Mouse (Mus musculus): ENCODE results near the gene Serac1. TPM values are rescaled to one million over a fixed set of nuclear protein-coding genes. Genes with fewer than 3 reads are reported as not detected.

The Serac1 gene
- polyA plus RNA-seq, 1 experiment from 2014 or later, result 7.9 TPM

DNA sequence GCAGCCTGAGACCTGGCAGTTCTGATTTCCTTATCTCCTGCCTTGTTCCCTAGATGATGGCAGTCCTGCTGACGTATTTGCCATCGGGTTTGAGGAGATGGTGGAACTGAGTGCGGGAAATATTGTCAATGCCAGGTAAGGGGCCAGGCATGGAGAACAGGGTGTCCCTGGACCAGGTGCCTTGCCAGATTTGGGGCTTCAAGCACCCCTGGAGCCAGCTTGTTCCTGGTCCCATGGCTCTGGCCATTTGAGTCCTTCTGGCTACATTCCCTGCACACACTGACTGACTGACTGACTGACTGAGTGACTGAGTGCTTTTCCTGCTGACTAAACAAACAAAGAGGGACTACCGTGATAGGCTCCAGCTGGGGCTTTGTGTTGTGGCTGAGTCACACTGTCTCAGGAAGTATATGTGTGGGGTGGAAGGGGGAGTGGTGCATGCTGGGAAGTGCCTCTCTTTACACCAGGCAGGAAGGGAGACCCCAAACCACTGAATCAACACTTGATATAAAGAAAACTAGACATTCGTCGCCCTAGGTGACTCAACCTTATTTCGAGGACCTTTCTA, 63.2 kb downstream of the Serac1 start:
- H3K4me1 ChIP-seq (ENCODE audit: control insufficient read depth, insufficient read depth, low read length), result no peaks in the 10 kb centered on the region
- H3K27me3 ChIP-seq (ENCODE audit: control insufficient read depth, insufficient read depth, low read length), result no peaks in the 10 kb centered on the region
- no peak overlapping the region for H3K27ac ChIP-seq (ENCODE audit: low read depth, low read length)
- DNase-seq (ENCODE audit: low spot score, missing footprints) (no peak), ATAC-seq (ENCODE audit: low FRiP score) (no peak)
- no peaks in the 10 kb centered on the region for H3K9me3 ChIP-seq (ENCODE audit: control insufficient read depth, low read length)
- 77% methylated on average over 7 of the region's 7 CpGs for WGBS
- H3K36me3 ChIP-seq (ENCODE audit: control insufficient read depth, insufficient read depth, low read length), result no peaks in the 10 kb centered on the region
- no peak overlapping the region for H3K4me2 ChIP-seq
- no peak overlapping the region for H3K4me3 ChIP-seq (ENCODE audit: low read depth, low read length)
- H3K9ac ChIP-seq (ENCODE audit: low read length), result no peak overlapping the region

DNA sequence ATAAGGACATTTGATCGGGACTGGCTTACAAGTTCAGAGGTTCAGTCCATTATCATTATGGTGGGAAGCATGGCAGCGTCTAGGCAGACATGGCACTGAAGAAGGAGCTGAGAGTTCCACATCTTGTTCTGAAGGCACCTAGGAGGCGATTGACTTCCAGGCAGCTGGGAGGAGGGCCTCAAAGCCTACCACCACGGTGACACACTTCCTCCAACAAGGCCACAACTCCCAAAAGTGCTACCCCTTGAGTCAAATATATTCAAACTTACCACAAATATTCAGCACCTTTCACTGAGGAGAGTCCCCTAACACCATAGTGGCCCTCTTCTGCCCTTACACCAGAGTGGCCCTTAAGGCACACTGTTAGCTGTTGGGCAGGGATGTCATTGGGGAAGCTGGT, 64.6 kb downstream of the Serac1 start:
- H3K36me3 ChIP-seq (ENCODE audit: control insufficient read depth, insufficient read depth, low read length), result no peaks in the 10 kb centered on the region
- H3K4me1 ChIP-seq (ENCODE audit: control insufficient read depth, insufficient read depth, low read length), result no peaks in the 10 kb centered on the region
- H3K4me2 ChIP-seq, result no peak overlapping the region
- 85% methylated on average over 4 of the region's 4 CpGs for WGBS
- no peak overlapping the region for H3K4me3 ChIP-seq (ENCODE audit: low read depth, low read length)
- H3K27ac ChIP-seq (ENCODE audit: low read depth, low read length), result no peak overlapping the region
- DNase-seq (ENCODE audit: low spot score, missing footprints) (no peak), ATAC-seq (ENCODE audit: low FRiP score) (no peak)
- H3K9me3 ChIP-seq (ENCODE audit: control insufficient read depth, low read length), result no peaks in the 10 kb centered on the region
- H3K27me3 ChIP-seq (ENCODE audit: control insufficient read depth, insufficient read depth, low read length), result no peaks in the 10 kb centered on the region
- H3K9ac ChIP-seq (ENCODE audit: low read length), result no peak overlapping the region

DNA sequence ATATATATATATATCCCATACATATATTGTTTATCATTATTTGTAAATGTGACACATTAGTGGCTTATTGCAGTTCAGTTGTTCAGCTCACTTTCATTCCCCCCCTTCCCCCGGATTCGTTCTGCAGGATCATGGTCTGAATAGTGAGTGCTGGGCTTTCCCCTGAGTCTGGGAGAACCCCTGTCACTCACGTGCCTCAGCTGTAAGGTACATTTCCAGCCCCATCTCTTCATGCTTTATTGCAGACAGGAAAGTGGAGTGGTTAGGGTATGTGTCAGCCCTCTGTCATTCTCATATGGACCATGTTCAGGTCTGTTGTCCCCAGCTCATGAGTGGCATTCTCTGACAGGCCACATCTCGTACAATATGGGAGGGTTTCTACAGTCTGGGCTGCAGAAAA, 66.5 kb downstream of the Serac1 start:
- Histone ChIP-seq H3K36me3 (ENCODE audit: control insufficient read depth, insufficient read depth, low read length) (no peaks in the 10 kb centered on the region), H3K9ac (ENCODE audit: low read length) (no peak overlapping the region), H3K27ac (ENCODE audit: low read depth, low read length) (no peak overlapping the region), H3K27me3 (ENCODE audit: control insufficient read depth, insufficient read depth, low read length) (no peaks in the 10 kb centered on the region), H3K4me2 (no peak overlapping the region), H3K4me3 (ENCODE audit: low read depth, low read length) (no peak overlapping the region), H3K4me1 (ENCODE audit: control insufficient read depth, insufficient read depth, low read length) (no peaks in the 10 kb centered on the region), H3K9me3 (ENCODE audit: control insufficient read depth, low read length) (no peaks in the 10 kb centered on the region)
- ATAC-seq (ENCODE audit: low FRiP score) (no peak), DNase-seq (ENCODE audit: low spot score, missing footprints) (no peak)
- 74% methylated on average over 4 of the region's 4 CpGs for WGBS

DNA sequence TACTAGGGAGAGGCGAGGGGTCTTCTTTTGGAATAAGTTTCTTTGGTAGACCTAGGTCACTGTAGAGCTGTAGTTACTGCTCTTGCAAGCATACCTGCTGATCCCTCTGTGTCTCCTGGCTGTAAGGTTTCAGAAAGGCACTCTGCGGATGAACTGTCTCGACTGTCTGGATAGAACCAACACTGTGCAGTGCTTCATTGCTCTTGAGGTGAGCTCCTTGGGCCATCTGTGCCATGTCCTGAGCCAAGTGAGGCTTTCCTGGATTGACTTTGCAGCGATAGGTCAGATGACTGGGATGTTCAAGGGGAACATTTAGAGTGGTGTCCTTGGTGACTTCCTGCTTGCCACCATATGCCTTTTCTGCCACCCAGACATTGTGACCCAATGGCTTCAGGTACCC, 69.9 kb downstream of the Serac1 start:
- Histone ChIP-seq H3K9me3 (ENCODE audit: control insufficient read depth, low read length) (no peaks in the 10 kb centered on the region), H3K4me3 (ENCODE audit: low read depth, low read length) (no peak overlapping the region), H3K36me3 (ENCODE audit: control insufficient read depth, insufficient read depth, low read length) (no peaks in the 10 kb centered on the region), H3K27me3 (ENCODE audit: control insufficient read depth, insufficient read depth, low read length) (no peaks in the 10 kb centered on the region), H3K4me2 (no peak overlapping the region), H3K9ac (ENCODE audit: low read length) (no peak overlapping the region), H3K4me1 (ENCODE audit: control insufficient read depth, insufficient read depth, low read length) (no peaks in the 10 kb centered on the region; the same call in 1 of the 2 replicates), H3K27ac (ENCODE audit: low read depth, low read length) (no peak overlapping the region)
- DNase-seq (ENCODE audit: low spot score, missing footprints) (no peak), ATAC-seq (ENCODE audit: low FRiP score) (no peak)
- WGBS, result 92% methylated on average over 4 of the region's 4 CpGs

DNA sequence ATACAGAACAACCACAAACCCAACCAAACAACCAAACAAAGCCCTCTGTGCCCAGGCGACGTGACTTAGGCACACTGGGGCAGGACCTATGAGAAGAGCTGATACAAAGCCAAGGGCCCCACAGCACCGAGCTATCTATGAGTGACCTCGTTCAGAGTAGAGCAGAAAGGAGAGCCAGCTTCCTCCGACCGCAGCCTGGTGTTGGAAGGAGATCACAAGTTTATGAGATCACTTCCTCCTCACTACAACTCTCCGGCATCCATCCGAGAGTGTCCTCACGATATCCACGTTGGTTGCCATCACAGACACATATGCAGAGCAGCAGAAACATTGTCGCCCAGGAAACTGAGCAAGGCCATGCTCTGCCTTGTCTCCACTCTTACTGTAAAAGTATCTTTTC, 71.0 kb downstream of the Serac1 start:
- H3K27me3 ChIP-seq (ENCODE audit: control insufficient read depth, insufficient read depth, low read length), result no peaks in the 10 kb centered on the region
- no peak overlapping the region for H3K4me2 ChIP-seq
- no peaks in the 10 kb centered on the region; the same call in 1 of the 2 replicates for H3K4me1 ChIP-seq (ENCODE audit: control insufficient read depth, insufficient read depth, low read length)
- no peak for DNase-seq (ENCODE audit: low spot score, missing footprints)
- no peak overlapping the region for H3K27ac ChIP-seq (ENCODE audit: low read depth, low read length)
- H3K36me3 ChIP-seq (ENCODE audit: control insufficient read depth, insufficient read depth, low read length), result no peaks in the 10 kb centered on the region
- no peak overlapping the region for H3K9ac ChIP-seq (ENCODE audit: low read length)
- no peak overlapping the region for H3K4me3 ChIP-seq (ENCODE audit: low read depth, low read length)
- no peak for ATAC-seq (ENCODE audit: low FRiP score)
- WGBS, result 87% methylated on average over 11 of the region's 11 CpGs
- no peaks in the 10 kb centered on the region for H3K9me3 ChIP-seq (ENCODE audit: control insufficient read depth, low read length)

DNA sequence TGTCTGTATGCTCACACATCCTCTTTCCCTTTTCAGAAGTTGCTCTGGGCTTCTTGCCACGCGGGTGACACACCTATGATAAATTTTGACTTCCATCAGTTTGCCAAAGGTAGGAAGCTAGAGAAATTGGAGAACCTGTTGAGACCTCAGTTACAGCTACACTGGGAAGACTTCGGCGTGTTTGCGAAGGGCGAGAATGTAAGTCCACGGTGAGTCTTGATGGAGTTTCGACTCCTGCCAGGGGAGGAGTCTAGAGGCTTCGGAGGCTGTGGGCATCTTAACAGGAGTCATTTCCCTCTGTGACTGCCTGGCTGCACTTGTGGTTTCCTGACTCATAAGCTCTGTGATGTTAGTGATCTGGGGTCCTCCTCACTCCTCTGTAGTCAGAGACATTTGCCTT, 71.6 kb downstream of the Serac1 start:
- no peak overlapping the region for H3K4me2 ChIP-seq
- H3K4me1 ChIP-seq (ENCODE audit: control insufficient read depth, insufficient read depth, low read length), result no peaks in the 10 kb centered on the region; the same call in 1 of the 2 replicates
- no peaks in the 10 kb centered on the region for H3K27me3 ChIP-seq (ENCODE audit: control insufficient read depth, insufficient read depth, low read length)
- no peak overlapping the region for H3K9ac ChIP-seq (ENCODE audit: low read length)
- 88% methylated on average over 9 of the region's 9 CpGs for WGBS
- H3K27ac ChIP-seq (ENCODE audit: low read depth, low read length), result no peak overlapping the region
- DNase-seq (ENCODE audit: low spot score, missing footprints) (no peak), ATAC-seq (ENCODE audit: low FRiP score) (no peak)
- no peak overlapping the region for H3K4me3 ChIP-seq (ENCODE audit: low read depth, low read length)
- H3K36me3 ChIP-seq (ENCODE audit: control insufficient read depth, insufficient read depth, low read length), result no peaks in the 10 kb centered on the region
- no peaks in the 10 kb centered on the region for H3K9me3 ChIP-seq (ENCODE audit: control insufficient read depth, low read length)

DNA sequence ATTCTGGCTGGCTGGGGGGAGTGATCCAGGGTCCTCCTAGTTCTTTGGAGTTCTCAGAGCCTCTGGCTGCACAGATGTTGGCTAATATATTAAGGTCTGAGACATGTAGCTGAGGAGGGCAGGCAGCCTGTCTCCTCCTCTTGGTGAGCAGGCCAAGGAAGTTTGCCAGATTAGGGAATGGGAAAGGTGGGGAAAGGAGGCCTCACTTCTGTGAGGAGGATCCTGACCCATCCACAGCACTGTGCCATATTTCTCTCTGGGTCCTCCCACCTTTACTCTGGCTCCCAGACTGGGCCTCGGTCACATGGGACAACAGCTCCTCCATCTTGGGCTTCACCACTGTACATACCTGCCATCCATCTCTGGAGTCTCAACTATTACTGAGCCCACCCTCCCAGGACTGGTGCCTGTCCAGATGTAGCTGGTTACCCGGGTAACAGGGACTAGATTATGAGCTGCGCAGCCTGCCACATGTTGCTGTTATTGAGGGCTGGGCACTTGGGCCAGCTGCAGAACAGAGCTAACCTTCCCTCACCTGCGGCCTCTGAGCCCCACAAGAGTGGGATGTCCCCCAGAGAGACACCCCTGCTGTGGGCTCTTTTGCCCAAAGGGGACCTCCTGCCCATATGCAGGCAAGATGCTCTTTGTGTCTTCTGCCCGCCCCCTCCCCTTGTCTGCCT, 72.3 kb downstream of the Serac1 start:
- 84% methylated on average over 5 of the region's 5 CpGs for WGBS
- no peaks in the 10 kb centered on the region; the same call in 1 of the 2 replicates for H3K4me1 ChIP-seq (ENCODE audit: control insufficient read depth, insufficient read depth, low read length)
- no peaks in the 10 kb centered on the region for H3K27me3 ChIP-seq (ENCODE audit: control insufficient read depth, insufficient read depth, low read length)
- no peaks in the 10 kb centered on the region for H3K36me3 ChIP-seq (ENCODE audit: control insufficient read depth, insufficient read depth, low read length)
- no peak for DNase-seq (ENCODE audit: low spot score, missing footprints)
- no peak overlapping the region for H3K9ac ChIP-seq (ENCODE audit: low read length)
- no peak for ATAC-seq (ENCODE audit: low FRiP score)
- H3K4me3 ChIP-seq (ENCODE audit: low read depth, low read length), result no peak overlapping the region
- H3K9me3 ChIP-seq (ENCODE audit: control insufficient read depth, low read length), result no peaks in the 10 kb centered on the region
- H3K27ac ChIP-seq (ENCODE audit: low read depth, low read length), result no peak overlapping the region
- no peak overlapping the region for H3K4me2 ChIP-seq

DNA sequence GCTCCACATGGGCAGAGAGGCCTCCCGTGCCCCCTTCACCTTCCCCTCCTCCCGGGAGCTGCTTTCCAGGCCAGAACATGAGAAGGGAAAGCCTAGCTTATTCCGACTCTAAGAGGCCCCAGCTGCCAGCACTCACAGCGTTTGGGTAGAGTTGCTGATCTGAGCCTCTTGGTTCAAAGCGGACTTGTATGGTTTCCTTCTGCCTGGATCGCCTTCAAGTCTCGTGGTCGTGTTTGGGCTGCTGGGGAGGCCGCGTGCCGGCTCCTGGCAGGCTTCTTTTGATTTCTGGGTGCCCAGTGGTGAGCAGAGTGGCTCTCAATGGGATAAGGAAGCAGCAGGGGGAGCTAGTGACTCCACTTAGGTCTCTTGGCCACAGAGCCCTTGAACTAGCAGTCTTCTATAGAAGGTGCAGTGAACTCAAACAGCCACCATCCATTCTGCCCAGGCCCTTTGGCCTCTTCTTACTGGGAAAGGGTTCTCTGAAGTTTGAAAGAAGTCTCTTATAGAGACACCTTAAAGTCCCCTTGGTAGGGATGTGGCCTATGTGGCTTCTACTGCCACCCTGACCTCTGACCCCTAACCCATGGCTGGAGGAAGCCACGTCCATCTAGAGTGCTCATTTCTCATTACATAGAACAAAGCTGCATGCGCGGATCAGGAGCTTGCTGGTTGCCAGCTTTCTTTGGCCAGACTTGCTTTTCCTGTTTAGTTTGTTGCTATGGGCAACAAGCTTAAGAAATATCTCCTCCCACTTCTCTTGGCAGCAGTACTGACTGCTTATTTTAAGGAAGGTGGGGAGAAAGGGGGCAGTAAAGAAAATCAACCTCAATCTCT, 73.7 kb downstream of the Serac1 start:
- H3K27me3 ChIP-seq (ENCODE audit: control insufficient read depth, insufficient read depth, low read length), result no peaks in the 10 kb centered on the region
- 0 out of 2 replicates have a peak, but pooled peaks have one; percentile 19 for ATAC-seq (ENCODE audit: low FRiP score)
- H3K36me3 ChIP-seq (ENCODE audit: control insufficient read depth, insufficient read depth, low read length), result no peaks in the 10 kb centered on the region
- H3K27ac ChIP-seq (ENCODE audit: low read depth, low read length), result no peak overlapping the region
- no peak overlapping the region for H3K4me2 ChIP-seq
- WGBS, result 34% methylated on average over 14 of the region's 14 CpGs
- DNase-seq (ENCODE audit: low spot score, missing footprints), result no peak
- H3K9ac ChIP-seq (ENCODE audit: low read length), result no peak overlapping the region
- no peaks in the 10 kb centered on the region for H3K9me3 ChIP-seq (ENCODE audit: control insufficient read depth, low read length)
- H3K4me1 ChIP-seq (ENCODE audit: control insufficient read depth, insufficient read depth, low read length), result no peaks in the 10 kb centered on the region; the same call in 1 of the 2 replicates
- no peak overlapping the region for H3K4me3 ChIP-seq (ENCODE audit: low read depth, low read length)

DNA sequence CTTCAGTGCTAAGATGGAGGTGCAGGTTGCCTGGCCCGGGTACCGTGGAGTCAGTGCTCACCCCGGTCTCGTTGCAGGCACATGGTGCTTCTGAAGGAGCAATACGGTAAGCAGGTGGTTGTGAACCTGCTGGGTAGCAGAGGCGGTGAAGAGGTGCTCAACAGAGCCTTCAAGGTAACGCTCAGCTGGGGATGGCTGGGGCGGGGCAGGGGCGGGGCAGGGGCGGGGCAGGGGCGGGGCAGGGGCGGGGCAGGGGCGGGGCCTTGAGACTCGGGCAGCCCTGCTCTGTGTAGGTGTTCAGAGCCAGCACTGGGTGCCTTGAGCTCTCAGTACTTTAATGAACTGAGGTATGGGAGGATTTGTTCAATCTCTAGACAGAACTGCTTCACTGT, 74.3 kb downstream of the Serac1 start:
- H3K27ac ChIP-seq (ENCODE audit: low read depth, low read length), result no peak overlapping the region
- DNase-seq (ENCODE audit: low spot score, missing footprints) (no peak), ATAC-seq (ENCODE audit: low FRiP score) (peak; percentile 54; the same call in 1 of the 2 replicates)
- WGBS, result 15% methylated on average over 11 of the region's 14 CpGs
- H3K9ac ChIP-seq (ENCODE audit: low read length), result no peak overlapping the region
- no peaks in the 10 kb centered on the region for H3K36me3 ChIP-seq (ENCODE audit: control insufficient read depth, insufficient read depth, low read length)
- H3K4me2 ChIP-seq, result no peak overlapping the region
- no peaks in the 10 kb centered on the region for H3K27me3 ChIP-seq (ENCODE audit: control insufficient read depth, insufficient read depth, low read length)
- H3K9me3 ChIP-seq (ENCODE audit: control insufficient read depth, low read length), result no peaks in the 10 kb centered on the region
- no peak overlapping the region for H3K4me3 ChIP-seq (ENCODE audit: low read depth, low read length)
- no peaks in the 10 kb centered on the region; the same call in 1 of the 2 replicates for H3K4me1 ChIP-seq (ENCODE audit: control insufficient read depth, insufficient read depth, low read length)

Measured in midbrain, embryonic 11.5 days (tissue).